Mouse (Mus musculus) splenic B cell, adult 2 months (primary cell): Measurements from ENCODE around the gene Ngly1.

ENCODE experiments used
- DNase-seq: peaks from one replicate; pipeline ENCODE4 v3.0.0-alpha.2; 2011; ENCODE audit warnings: low read depth, low spot score
- H3K27me3 ChIP-seq: 2 replicates; pipeline ENCODE4 v1.6.1; 2012; ENCODE audit warnings: mild to moderate bottlenecking, low read length, moderate library complexity, mixed read lengths; ENCODE audit not compliant: control insufficient read depth, poor library complexity, insufficient read depth, severe bottlenecking
- H3K36me3 ChIP-seq: 2 replicates; pipeline ENCODE4 v1.6.1; 2012; ENCODE audit warnings: mild to moderate bottlenecking, low read length, moderate library complexity, mixed read lengths; ENCODE audit not compliant: control insufficient read depth, poor library complexity, insufficient read depth, severe bottlenecking

Ngly1 gene

GRCm38 (mm10) chr14:16329756-16330155 lies 80.7 kb downstream of the Ngly1 start:
- no peaks in the 10 kb centered on the region for H3K27me3 ChIP-seq
- H3K36me3 ChIP-seq: no peaks in the 10 kb centered on the region
- DNase-seq: no peak

- DNase-seq: no peak
- Histone ChIP-seq H3K36me3 (no peaks in the 10 kb centered on the region), H3K27me3 (no peaks in the 10 kb centered on the region)
These were observed 85.2 kb downstream of the Ngly1 start for GRCm38 (mm10) chr14:16334260-16334659.

GRCm38 (mm10) chr14:16335835-16336417 lies 86.8 kb downstream of the Ngly1 start:
- no peak for DNase-seq
- no peaks in the 10 kb centered on the region for H3K27me3 ChIP-seq
- H3K36me3 ChIP-seq: no peaks in the 10 kb centered on the region

- no peak for DNase-seq
- H3K36me3 ChIP-seq: no peaks in the 10 kb centered on the region
- H3K27me3 ChIP-seq: no peaks in the 10 kb centered on the region
These were observed 98.4 kb downstream of the Ngly1 start for GRCm38 (mm10) chr14:16347505-16347904.

GRCm38 (mm10) chr14:16359704-16360103 lies 110.6 kb downstream of the Ngly1 start:
- no peak for DNase-seq
- Histone ChIP-seq H3K27me3 (no peaks in the 10 kb centered on the region), H3K36me3 (no peaks in the 10 kb centered on the region)
